Mouse (Mus musculus) neural tube, embryonic 15.5 days (tissue): ENCODE data around the gene Pde6g. TPM values are rescaled to one million over a fixed set of nuclear protein-coding genes. Genes with fewer than 3 reads are reported as not detected.
A peak's percentile ranks its signal among the peaks of the same experiment; 100 is the strongest.
"Not testable (repeated sequence)": the region's sequence is repeated elsewhere in the genome, so short reads cannot be mapped to it uniquely, and the experiment has no call there.

ENCODE experiments used
- ATAC-seq: fragments of 200-750 bp; cut with Nextera tagmentation; 2 replicates; pipeline ENCODE4 v1.8.0; 2017; ENCODE audit warnings: mild to moderate bottlenecking, moderate TSS enrichment, moderate library complexity; ENCODE audit not compliant: low FRiP score
- H3K27ac ChIP-seq: fragments of 300-500 bp; sonication (generic); replicated peaks from 2 replicates; pipeline ENCODE4 v1.5.1; 2015; ENCODE audit warnings: mild to moderate bottlenecking, inconsistent platforms
- H3K27me3 ChIP-seq: fragments of 300-500 bp; sonication (generic); replicated peaks from 2 replicates; pipeline ENCODE4 v1.6.1; 2015; ENCODE audit warnings: inconsistent platforms
- H3K36me3 ChIP-seq: fragments of 300-500 bp; sonication (generic); 2 replicates; pipeline ENCODE4 v1.6.1; 2015; ENCODE audit warnings: inconsistent platforms
- H3K4me1 ChIP-seq: fragments of 300-500 bp; sonication (generic); 2 replicates; pipeline ENCODE4 v1.6.1; 2015; ENCODE audit warnings: inconsistent platforms
- H3K4me2 ChIP-seq: fragments of 300-500 bp; sonication (generic); 2 replicates; pipeline ENCODE4 v1.6.1; 2015; ENCODE audit warnings: inconsistent platforms, mild to moderate bottlenecking, moderate library complexity
- H3K4me3 ChIP-seq: fragments of 300-500 bp; sonication (generic); replicated peaks from 2 replicates; pipeline ENCODE4 v1.5.1; 2015; ENCODE audit warnings: mild to moderate bottlenecking, inconsistent platforms
- H3K9ac ChIP-seq: fragments of 300-500 bp; sonication (generic); replicated peaks from 2 replicates; pipeline ENCODE4 v1.6.1; 2015; ENCODE audit warnings: mild to moderate bottlenecking, inconsistent platforms
- H3K9me3 ChIP-seq: fragments of 300-500 bp; sonication (generic); replicated peaks from 2 replicates; pipeline ENCODE4 v1.6.1; 2016; ENCODE audit warnings: inconsistent platforms
- WGBS: fragments of 180-500 bp; shearing (Covaris S2); methylation state at CpG from one replicate; pipeline ENCODE4 v1.1.7; 2015; ENCODE audit warnings: mixed read lengths; 5-methylcytosine and 5-hydroxymethylcytosine counted together
- polyA plus RNA-seq: library from polyadenylated mRNA; unstranded; fragments of >200 nt; fragmentation: Nextera tagmentation; extraction: Ambion mirVana; gene quantifications from 2 replicates; pipeline ENCODE4 v1.2.1, GENCODE M21; 2015

Pde6g gene
- polyA plus RNA-seq, 1 experiment from 2014 or later, result 0.09 TPM

- WGBS, result 78% methylated on average over 6 of the region's 6 CpGs
- ATAC-seq, result no peak
- H3K4me3 ChIP-seq, result no peak overlapping the region
Observed at GRCm38 (mm10) chr11:120444106-120444505, 9.2 kb downstream of the Pde6g start.

GRCm38 (mm10) chr11:120442765-120443280 is 10.5 kb downstream of the Pde6g start:
- 87% methylated on average over 3 of the region's 3 CpGs for WGBS
- no peak overlapping the region for H3K4me3 ChIP-seq

More at GRCm38 (mm10) chr11:120444106-120444505, 9.2 kb downstream of the Pde6g start:
- Histone ChIP-seq H3K9ac (no peak overlapping the region), H3K4me2 (no peak overlapping the region), H3K9me3 (no peaks in the 10 kb centered on the region), H3K27ac (no peak overlapping the region), H3K36me3 (no peaks in the 10 kb centered on the region), H3K27me3 (no peaks in the 10 kb centered on the region), H3K4me1 (no peaks in the 10 kb centered on the region)

GRCm38 (mm10) chr11:120442344-120442743 is 11.0 kb downstream of the Pde6g start, which contains the start of gene Tspan10:
Gene Tspan10, plus strand, starts transcription at chr11:120442644.
- H3K4me1 ChIP-seq, result no peaks in the 10 kb centered on the region
- no peak within 1 kb of the TSS for H3K4me3 ChIP-seq
- H3K27ac ChIP-seq, result no peak within 1 kb of the TSS
- no peak within 1 kb of the TSS for H3K9ac ChIP-seq
- no peaks in the 10 kb centered on the region for H3K9me3 ChIP-seq
- no peak within 1 kb of the TSS for H3K4me2 ChIP-seq
- ATAC-seq, result no peak
- H3K27me3 ChIP-seq, result no peaks in the 10 kb centered on the region
- 91% methylated on average over 3 of the region's 3 CpGs for WGBS
- no peaks in the 10 kb centered on the region for H3K36me3 ChIP-seq

More at GRCm38 (mm10) chr11:120442765-120443280, 10.5 kb downstream of the Pde6g start:
- no peaks in the 10 kb centered on the region for H3K36me3 ChIP-seq
- no peaks in the 10 kb centered on the region for H3K4me1 ChIP-seq
- ATAC-seq, result no peak
- H3K9ac ChIP-seq, result no peak overlapping the region
- H3K4me2 ChIP-seq, result no peak overlapping the region
- no peaks in the 10 kb centered on the region for H3K9me3 ChIP-seq
- H3K27me3 ChIP-seq, result no peaks in the 10 kb centered on the region
- no peak overlapping the region for H3K27ac ChIP-seq

GRCm38 (mm10) chr11:120437857-120438385 is 15.4 kb downstream of the Pde6g start:
- H3K4me2 ChIP-seq, result peak overlapping the region; percentile 86
- peak overlapping the region; percentile 95 for H3K4me3 ChIP-seq
- H3K36me3 ChIP-seq, result peaks cover 17% of the 10 kb centered on the region
- ATAC-seq, result no peak
- no peaks in the 10 kb centered on the region for H3K27me3 ChIP-seq
- 30% methylated on average over 12 of the region's 12 CpGs for WGBS
- H3K9ac ChIP-seq, result peak overlapping the region; percentile 99
- H3K27ac ChIP-seq, result peak overlapping the region; percentile 85; the same call in 1 of the 2 replicates
- no peaks in the 10 kb centered on the region for H3K9me3 ChIP-seq
- peaks cover 21% of the 10 kb centered on the region for H3K4me1 ChIP-seq

- no peaks in the 10 kb centered on the region for H3K27me3 ChIP-seq
- H3K9me3 ChIP-seq, result no peaks in the 10 kb centered on the region
- peak within 1 kb of the TSS; percentile 99 for H3K9ac ChIP-seq
- under 1% methylated on average over 70 of the region's 77 CpGs for WGBS
- H3K4me3 ChIP-seq, result peak within 1 kb of the TSS; percentile 95
- H3K27ac ChIP-seq, result peak within 1 kb of the TSS; percentile 85
- H3K4me1 ChIP-seq, result peaks cover 21% of the 10 kb centered on the region
- H3K4me2 ChIP-seq, result peak within 1 kb of the TSS; percentile 86
- peak; percentile 79 for ATAC-seq
- H3K36me3 ChIP-seq, result peaks cover 23% of the 10 kb centered on the region
Observed at GRCm38 (mm10) chr11:120437152-120437856, 16.0 kb downstream of the Pde6g start, which contains the start of gene Nploc4. Gene Nploc4, minus strand, starts transcription at chr11:120437708.

GRCm38 (mm10) chr11:120426727-120427126 is 26.6 kb downstream of the Pde6g start:
- Histone ChIP-seq H3K4me3 (no peak overlapping the region), H3K9ac (no peak overlapping the region), H3K9me3 (no peaks in the 10 kb centered on the region), H3K4me2 (no peak overlapping the region), H3K36me3 (peaks cover 51% of the 10 kb centered on the region), H3K27me3 (no peaks in the 10 kb centered on the region), H3K4me1 (no peaks in the 10 kb centered on the region), H3K27ac (no peak overlapping the region)
- WGBS, result 94% methylated on average over 3 of the region's 3 CpGs
- ATAC-seq, result no peak

- 65% methylated on average over 9 of the region's 9 CpGs for WGBS
- H3K4me2 ChIP-seq, result no peak overlapping the region
- H3K27me3 ChIP-seq, result no peaks in the 10 kb centered on the region
- ATAC-seq, result no peak
- H3K4me1 ChIP-seq, result no peaks in the 10 kb centered on the region
- no peak overlapping the region for H3K4me3 ChIP-seq
- peaks cover 65% of the 10 kb centered on the region for H3K36me3 ChIP-seq
- H3K27ac ChIP-seq, result no peak overlapping the region
- H3K9ac ChIP-seq, result no peak overlapping the region
- H3K9me3 ChIP-seq, result no peaks in the 10 kb centered on the region
Observed at GRCm38 (mm10) chr11:120423569-120424295, 29.6 kb downstream of the Pde6g start.

- H3K27ac ChIP-seq, result no peak overlapping the region
- no peak overlapping the region for H3K9ac ChIP-seq
- no peak overlapping the region for H3K4me3 ChIP-seq
- no peaks in the 10 kb centered on the region for H3K4me1 ChIP-seq
- no peaks in the 10 kb centered on the region for H3K27me3 ChIP-seq
- no peak for ATAC-seq
- H3K4me2 ChIP-seq, result no peak overlapping the region
- peaks cover 65% of the 10 kb centered on the region for H3K36me3 ChIP-seq
- H3K9me3 ChIP-seq, result no peaks in the 10 kb centered on the region
- 69% methylated on average over 13 of the region's 13 CpGs for WGBS
Observed at GRCm38 (mm10) chr11:120422651-120423568, 30.4 kb downstream of the Pde6g start.

- Histone ChIP-seq H3K27me3 (no peaks in the 10 kb centered on the region), H3K9ac (no peak overlapping the region), H3K4me2 (no peak overlapping the region), H3K36me3 (peaks cover 68% of the 10 kb centered on the region), H3K9me3 (no peaks in the 10 kb centered on the region), H3K27ac (no peak overlapping the region), H3K4me3 (no peak overlapping the region), H3K4me1 (no peaks in the 10 kb centered on the region)
- WGBS, result 86% methylated on average over 1 of the region's 1 CpGs
- no peak for ATAC-seq
Observed at GRCm38 (mm10) chr11:120418592-120418991, 34.7 kb downstream of the Pde6g start.

- Histone ChIP-seq H3K9ac (no peak overlapping the region), H3K27me3 (no peaks in the 10 kb centered on the region), H3K9me3 (no peaks in the 10 kb centered on the region), H3K4me1 (no peaks in the 10 kb centered on the region), H3K4me3 (no peak overlapping the region), H3K27ac (no peak overlapping the region), H3K36me3 (peaks cover 75% of the 10 kb centered on the region), H3K4me2 (no peak overlapping the region)
- WGBS, result 92% methylated on average over 7 of the region's 7 CpGs
- no peak for ATAC-seq
Observed at GRCm38 (mm10) chr11:120417852-120418251, 35.4 kb downstream of the Pde6g start.

GRCm38 (mm10) chr11:120413621-120414020 is 39.7 kb downstream of the Pde6g start:
- ATAC-seq, H3K9me3 ChIP-seq, H3K9ac ChIP-seq, H3K4me1 ChIP-seq, H3K4me3 ChIP-seq, H3K27ac ChIP-seq, H3K4me2 ChIP-seq, H3K27me3 ChIP-seq: not testable (repeated sequence)
- peaks cover 85% of the 10 kb centered on the region for H3K36me3 ChIP-seq
- 97% methylated on average over 7 of the region's 10 CpGs for WGBS
